Mouse (Mus musculus) hindbrain, embryonic 10.5 days (tissue): ENCODE data around the gene Tmem39b. TPM values are rescaled to one million over a fixed set of nuclear protein-coding genes. Genes with fewer than 3 reads are reported as not detected.
"Not testable (repeated sequence)": the region's sequence is repeated elsewhere in the genome, so short reads cannot be mapped to it uniquely, and the experiment has no call there.

Source experiments
- DNase-seq: peaks from one replicate; pipeline ENCODE4 v3.0.0-alpha.2; 2017; ENCODE audit warnings: low spot score
- H3K27ac ChIP-seq: fragments of 300-500 bp; sonication (generic); 2 replicates; pipeline ENCODE4 v1.5.1; 2016; ENCODE audit warnings: mild to moderate bottlenecking, moderate library complexity
- H3K27me3 ChIP-seq: fragments of 300-500 bp; sonication (generic); 2 replicates; pipeline ENCODE4 v1.6.1; 2016; ENCODE audit warnings: mild to moderate bottlenecking; ENCODE audit not compliant: poor library complexity, insufficient read depth, severe bottlenecking
- H3K36me3 ChIP-seq: fragments of 300-500 bp; sonication (generic); 2 replicates; pipeline ENCODE4 v1.6.1; 2016; ENCODE audit warnings: mild to moderate bottlenecking, moderate library complexity
- H3K4me1 ChIP-seq: fragments of 300-500 bp; sonication (generic); replicated peaks from 2 replicates; pipeline ENCODE4 v1.6.1; 2016; ENCODE audit warnings: mild to moderate bottlenecking
- H3K4me3 ChIP-seq: fragments of 300-500 bp; sonication (generic); 2 replicates; pipeline ENCODE4 v1.5.1; 2016; ENCODE audit warnings: mild to moderate bottlenecking, moderate library complexity
- H3K9me3 ChIP-seq: fragments of 300-500 bp; sonication (generic); 2 replicates; pipeline ENCODE4 v1.6.1; 2016; ENCODE audit warnings: mild to moderate bottlenecking, moderate library complexity
- WGBS: fragments of 180-500 bp; shearing (Covaris S2); methylation state at CpG from one replicate; pipeline ENCODE4 v1.1.7; 2016; 5-methylcytosine and 5-hydroxymethylcytosine counted together
- polyA plus RNA-seq: library from polyadenylated mRNA; unstranded; fragments of >200 nt; fragmentation: Nextera tagmentation; extraction: Ambion mirVana; gene quantifications from 2 replicates; pipeline ENCODE4 v1.2.1, GENCODE M21; 2016

The Tmem39b gene
- polyA plus RNA-seq, 1 experiment from 2014 or later = 24.1 TPM

DNA sequence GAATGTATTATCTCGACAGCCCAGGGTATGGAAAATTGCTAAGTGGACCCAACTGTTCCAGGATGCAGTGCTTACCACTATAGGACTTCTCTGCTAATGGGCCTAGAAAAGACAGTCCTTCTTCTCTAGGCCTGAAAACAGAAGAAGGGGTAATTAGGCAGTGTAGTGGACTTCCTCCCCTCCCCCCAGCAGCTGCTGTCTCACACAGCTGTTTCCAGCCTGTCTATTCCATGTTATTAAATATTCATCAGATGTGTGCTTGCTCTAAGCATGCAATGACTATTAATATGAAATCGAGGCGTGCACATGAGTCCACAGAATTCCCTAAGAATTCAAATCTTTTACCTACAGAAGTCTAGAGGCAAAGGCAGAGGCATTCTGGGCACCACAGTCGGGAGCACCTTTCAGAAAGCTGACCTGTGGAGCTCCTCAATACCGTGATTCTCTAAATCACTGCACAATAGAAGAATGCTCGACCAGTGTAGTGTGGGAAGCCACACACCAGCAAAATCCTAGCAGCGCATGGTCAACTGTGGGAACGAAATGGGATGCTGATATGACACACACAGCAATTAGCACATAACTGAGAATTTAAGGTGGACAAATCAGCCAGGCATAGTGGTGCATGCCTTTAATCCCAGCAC is 13.0 kb upstream of the Tmem39b start:
- peaks cover 100% of the 10 kb centered on the region for H3K36me3 ChIP-seq
- DNase-seq = peak; percentile 31

DNA sequence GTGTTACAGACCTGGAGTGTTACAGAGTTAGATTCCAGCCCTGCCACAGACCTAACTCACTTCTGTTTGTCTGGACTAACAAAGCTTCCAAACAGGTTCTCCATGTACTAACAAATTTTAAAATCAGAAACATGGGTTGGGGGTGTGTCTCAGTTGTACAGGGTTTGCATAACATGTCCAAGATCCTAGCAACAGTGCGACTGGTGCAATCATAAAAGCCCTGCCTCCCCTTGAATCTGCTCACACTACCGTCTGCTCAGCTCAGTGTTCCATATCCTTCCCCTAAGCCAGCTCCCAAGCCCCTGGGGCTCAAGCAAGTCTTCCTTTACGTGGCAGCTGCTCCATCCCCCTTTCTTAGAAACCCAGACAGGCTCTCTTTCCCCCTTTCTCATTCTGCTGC is 10.1 kb upstream of the Tmem39b start:
- Histone ChIP-seq H3K9me3 (no peaks in the 10 kb centered on the region), H3K36me3 (peaks cover 100% of the 10 kb centered on the region), H3K4me3 (no peak overlapping the region), H3K4me1 (peaks cover 18% of the 10 kb centered on the region), H3K27me3 (no peaks in the 10 kb centered on the region), H3K27ac (no peak overlapping the region)
- WGBS = 78% methylated on average over 3 of the region's 3 CpGs
- no peak for DNase-seq

More for the DNA sequence above, 13.0 kb upstream of the Tmem39b start:
- Histone ChIP-seq H3K4me1 (0 out of 2 replicates have a peak, but pooled peaks cover 4% of the 10 kb centered on the region), H3K4me3 (no peak overlapping the region), H3K9me3 (no peaks in the 10 kb centered on the region), H3K27ac (peak overlapping the region; percentile 53; the same call in 1 of the 2 replicates), H3K27me3 (no peaks in the 10 kb centered on the region)
- WGBS = 84% methylated on average over 8 of the region's 8 CpGs

DNA sequence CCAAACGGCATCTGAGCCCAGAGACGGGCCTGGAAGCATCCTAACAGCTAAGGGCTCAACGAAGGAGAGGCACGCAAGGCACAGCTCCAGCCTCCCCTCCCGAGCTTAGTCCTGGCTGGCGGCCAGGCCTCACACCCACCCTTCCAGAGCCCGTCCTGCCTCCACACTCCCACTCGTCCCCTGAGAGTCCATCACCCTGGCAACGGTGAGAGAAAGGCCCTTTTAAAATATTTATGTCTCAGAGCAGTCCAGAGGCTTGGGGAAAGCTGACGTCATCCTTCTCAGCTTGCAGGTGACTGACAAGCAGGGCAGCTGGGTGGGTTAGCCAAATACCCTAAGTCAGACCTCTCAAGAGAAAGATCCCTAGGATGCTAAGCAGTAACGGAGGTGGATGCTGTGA is 5.8 kb upstream of the Tmem39b start:
- Histone ChIP-seq H3K4me1 (peaks cover 16% of the 10 kb centered on the region), H3K9me3 (no peaks in the 10 kb centered on the region), H3K4me3 (no peak overlapping the region), H3K27me3 (no peaks in the 10 kb centered on the region), H3K36me3 (peaks cover 70% of the 10 kb centered on the region), H3K27ac (peak overlapping the region; percentile 80)
- peak; percentile 54 for DNase-seq
- 45% methylated on average over 11 of the region's 11 CpGs for WGBS

DNA sequence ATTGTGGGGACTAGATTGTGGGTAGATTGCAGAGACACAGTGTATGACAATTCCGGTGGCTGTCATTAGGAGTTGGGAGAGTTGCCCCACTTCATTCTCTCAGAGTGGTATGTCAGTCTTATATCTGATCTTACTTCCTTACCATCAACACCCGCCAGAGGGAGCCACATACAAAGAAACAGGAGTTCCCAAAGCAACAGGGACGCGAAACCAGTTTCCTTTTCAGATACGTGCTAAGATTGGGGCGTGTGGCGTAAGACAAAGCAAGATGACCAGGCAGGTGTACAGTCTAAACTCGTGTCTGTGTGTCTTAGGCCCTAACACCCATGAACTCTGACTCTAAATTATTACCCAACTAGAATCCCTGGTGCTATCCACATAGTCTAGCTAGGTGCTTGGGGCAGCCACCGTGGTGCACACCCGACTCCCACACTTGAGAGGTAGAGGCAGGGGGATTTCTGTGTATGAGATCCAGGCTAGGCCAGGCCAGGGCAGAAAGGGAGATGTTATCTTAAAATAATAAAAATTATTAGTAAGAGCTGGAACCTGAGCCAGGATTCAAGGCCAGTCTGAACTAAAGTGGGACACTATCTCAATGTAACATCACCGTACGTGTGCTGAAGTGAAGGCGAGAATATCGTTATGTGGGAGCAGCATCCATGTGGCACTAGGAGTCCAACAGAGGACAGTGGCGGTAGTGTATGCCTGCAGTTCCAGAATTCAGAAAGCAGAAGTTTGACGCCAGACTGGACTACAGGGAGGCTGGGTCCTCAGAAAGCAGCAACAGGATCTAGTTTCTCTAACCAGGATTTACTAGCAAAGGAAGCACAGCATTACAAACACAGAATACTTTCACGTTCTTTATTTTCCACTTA is 5.1 kb upstream of the Tmem39b start:
- no peak overlapping the region for H3K4me3 ChIP-seq
- H3K36me3 ChIP-seq = peaks cover 63% of the 10 kb centered on the region

DNA sequence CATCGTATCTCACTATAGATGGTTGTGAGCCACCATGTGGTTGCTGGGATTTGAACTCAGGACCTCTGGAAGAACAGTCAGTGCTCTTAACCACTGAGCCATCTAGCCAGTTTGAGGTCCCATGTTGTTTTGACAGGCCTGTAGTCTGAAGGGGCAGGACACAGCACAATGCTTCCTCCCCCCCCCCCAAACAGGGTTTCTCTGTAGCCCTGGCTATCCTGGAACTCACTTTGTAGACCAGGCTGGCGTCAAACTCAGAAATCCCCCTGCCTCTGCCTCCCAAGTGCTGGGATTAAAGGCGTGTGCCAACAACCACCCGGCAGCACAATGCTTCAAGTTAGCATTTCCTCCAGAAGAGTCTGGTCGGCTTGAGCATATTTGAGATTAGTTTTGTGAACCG is 4.0 kb upstream of the Tmem39b start:
- H3K4me3 ChIP-seq, H3K27ac ChIP-seq, H3K27me3 ChIP-seq, DNase-seq, H3K9me3 ChIP-seq: not testable (repeated sequence)
- 94% methylated on average over 6 of the region's 6 CpGs for WGBS
- Histone ChIP-seq H3K4me1 (peaks cover 27% of the 10 kb centered on the region), H3K36me3 (peaks cover 52% of the 10 kb centered on the region)

More for the DNA sequence above, 5.1 kb upstream of the Tmem39b start:
- peak overlapping the region; percentile 80 for H3K27ac ChIP-seq
- DNase-seq = peak; percentile 85
- no peaks in the 10 kb centered on the region for H3K9me3 ChIP-seq
- no peaks in the 10 kb centered on the region for H3K27me3 ChIP-seq
- H3K4me1 ChIP-seq = peaks cover 22% of the 10 kb centered on the region
- 62% methylated on average over 17 of the region's 17 CpGs for WGBS

DNA sequence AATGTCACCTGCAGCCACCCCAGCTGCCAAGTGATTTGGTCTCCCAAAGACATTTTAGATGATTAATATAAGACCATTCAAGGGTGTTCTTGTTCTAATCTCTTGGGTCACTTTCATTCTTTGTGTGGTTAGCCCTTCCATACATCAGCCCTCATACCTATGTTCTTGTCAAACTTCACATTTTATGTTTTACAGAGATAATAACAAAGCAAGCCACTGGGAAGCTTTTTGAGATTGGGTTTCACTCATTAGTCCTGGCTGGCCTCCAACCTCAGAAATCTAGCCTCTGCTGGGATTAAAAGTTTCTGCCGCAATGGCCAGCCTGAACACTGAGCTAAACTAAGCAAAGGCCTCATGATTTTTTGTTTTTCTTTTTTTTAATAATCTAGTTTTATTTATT is 3.6 kb upstream of the Tmem39b start:
- no peak overlapping the region for H3K27ac ChIP-seq
- WGBS = 92% methylated on average over 1 of the region's 1 CpGs
- no peak overlapping the region for H3K4me3 ChIP-seq
- no peaks in the 10 kb centered on the region for H3K27me3 ChIP-seq
- no peak for DNase-seq
- no peaks in the 10 kb centered on the region for H3K9me3 ChIP-seq
- peaks cover 48% of the 10 kb centered on the region for H3K36me3 ChIP-seq
- H3K4me1 ChIP-seq = peaks cover 32% of the 10 kb centered on the region

DNA sequence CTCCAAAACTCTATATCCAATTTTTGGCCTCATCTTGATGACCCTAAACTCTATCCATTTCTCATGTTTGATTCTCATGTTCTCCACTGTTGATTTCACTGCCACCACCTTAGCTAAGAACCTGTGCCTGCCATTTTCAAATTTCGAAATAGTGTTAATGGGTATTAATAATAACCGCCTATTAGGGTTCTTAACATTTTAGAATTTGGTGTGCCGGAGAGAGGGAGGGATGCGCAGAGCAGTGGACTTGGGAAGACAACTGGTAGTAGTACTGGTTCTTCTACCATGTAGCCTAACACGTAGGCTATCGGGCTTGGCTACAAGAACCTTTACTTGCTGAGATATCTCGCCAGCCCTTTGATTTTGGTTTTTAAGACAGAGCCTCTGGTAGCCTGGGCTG is 553 bp upstream of the Tmem39b start:
- no peaks in the 10 kb centered on the region for H3K27me3 ChIP-seq
- no peaks in the 10 kb centered on the region for H3K9me3 ChIP-seq
- peak overlapping the region; percentile 68 for H3K4me3 ChIP-seq
- H3K27ac ChIP-seq = peak overlapping the region; percentile 98
- peaks cover 27% of the 10 kb centered on the region for H3K4me1 ChIP-seq
- WGBS = 86% methylated on average over 7 of the region's 7 CpGs
- no peak for DNase-seq
- H3K36me3 ChIP-seq = peaks cover 39% of the 10 kb centered on the region

DNA sequence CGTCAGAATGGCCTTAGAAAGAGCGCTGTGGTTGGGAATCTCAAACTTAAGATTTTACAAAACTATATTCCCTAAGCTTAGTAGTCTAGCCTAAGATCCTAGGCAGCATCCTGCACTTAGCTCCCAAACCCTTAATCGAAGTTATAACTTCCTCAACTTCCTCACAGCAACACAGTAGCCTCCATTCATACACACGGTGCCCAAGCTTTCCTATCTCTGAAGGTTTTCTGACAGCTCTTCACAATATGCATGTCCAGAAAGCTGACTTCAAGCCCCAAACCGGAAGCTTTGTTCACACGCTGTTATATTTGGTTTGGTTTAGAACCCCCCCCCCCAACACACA is 852 bp downstream of the Tmem39b start:
- Histone ChIP-seq H3K9me3 (no peaks in the 10 kb centered on the region), H3K36me3 (peaks cover 39% of the 10 kb centered on the region), H3K27me3 (no peaks in the 10 kb centered on the region), H3K4me1 (peaks cover 21% of the 10 kb centered on the region), H3K27ac (peak overlapping the region; percentile 98), H3K4me3 (peak overlapping the region; percentile 68)
- 31% methylated on average over 6 of the region's 6 CpGs for WGBS
- DNase-seq = no peak

DNA sequence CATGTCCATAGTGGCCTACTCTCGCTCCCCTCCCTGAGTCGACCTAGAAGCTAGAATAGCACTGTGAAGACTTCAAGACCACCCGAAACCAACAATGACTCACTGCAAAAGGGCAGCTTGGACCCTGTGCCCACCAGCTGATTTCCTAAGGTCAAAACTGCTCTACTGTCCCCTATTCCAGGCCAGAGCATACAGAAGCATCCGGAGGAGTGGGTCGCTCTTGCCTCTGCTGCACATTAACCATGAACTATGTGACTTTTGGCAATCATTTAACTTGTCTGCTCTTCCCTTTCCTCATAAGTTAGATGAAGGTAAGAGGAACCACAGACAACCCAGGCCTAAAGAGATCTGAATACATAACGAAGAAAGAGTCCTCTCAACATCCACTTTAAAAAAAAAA is 12.1 kb downstream of the Tmem39b start:
- Histone ChIP-seq H3K27ac (no peak overlapping the region), H3K4me1 (no peaks in the 10 kb centered on the region), H3K36me3 (peaks cover 97% of the 10 kb centered on the region), H3K4me3 (no peak overlapping the region), H3K9me3 (no peaks in the 10 kb centered on the region), H3K27me3 (no peaks in the 10 kb centered on the region)
- DNase-seq = no peak
- 96% methylated on average over 6 of the region's 6 CpGs for WGBS

DNA sequence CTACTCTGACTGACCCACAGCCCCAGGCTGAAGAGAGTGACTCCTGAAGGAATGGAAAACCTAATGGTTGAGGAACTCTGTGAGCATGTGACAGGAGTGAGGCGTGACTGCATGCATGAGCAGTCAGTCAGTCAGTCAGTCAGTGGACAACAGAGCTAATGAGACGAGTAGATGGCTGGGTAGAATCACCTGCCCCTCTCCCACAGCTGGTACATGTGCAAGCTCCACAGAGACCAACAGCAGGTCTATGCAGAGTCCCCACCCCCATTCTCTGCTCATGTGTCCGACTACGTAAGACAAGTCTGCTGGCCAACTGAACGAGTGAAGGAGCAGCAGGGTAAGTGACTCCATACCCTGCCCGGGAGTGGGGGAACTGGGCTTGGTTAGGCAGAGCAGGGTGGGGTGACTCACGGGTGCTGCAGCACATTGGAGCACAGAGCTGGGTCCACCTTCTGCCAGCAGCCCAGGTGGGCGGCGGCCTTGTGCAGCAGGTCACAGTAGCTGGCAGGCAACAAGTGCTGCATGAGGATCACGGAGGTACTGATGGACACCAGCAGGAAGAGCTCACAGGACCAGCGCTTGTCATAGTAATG is 12.6 kb downstream of the Tmem39b start:
- H3K4me3 ChIP-seq = no peak overlapping the region
- WGBS = 89% methylated on average over 11 of the region's 11 CpGs
- no peaks in the 10 kb centered on the region for H3K27me3 ChIP-seq
- H3K4me1 ChIP-seq = no peaks in the 10 kb centered on the region
- H3K27ac ChIP-seq = no peak overlapping the region
- H3K36me3 ChIP-seq = peaks cover 95% of the 10 kb centered on the region
- no peak for DNase-seq
- H3K9me3 ChIP-seq = no peaks in the 10 kb centered on the region

DNA sequence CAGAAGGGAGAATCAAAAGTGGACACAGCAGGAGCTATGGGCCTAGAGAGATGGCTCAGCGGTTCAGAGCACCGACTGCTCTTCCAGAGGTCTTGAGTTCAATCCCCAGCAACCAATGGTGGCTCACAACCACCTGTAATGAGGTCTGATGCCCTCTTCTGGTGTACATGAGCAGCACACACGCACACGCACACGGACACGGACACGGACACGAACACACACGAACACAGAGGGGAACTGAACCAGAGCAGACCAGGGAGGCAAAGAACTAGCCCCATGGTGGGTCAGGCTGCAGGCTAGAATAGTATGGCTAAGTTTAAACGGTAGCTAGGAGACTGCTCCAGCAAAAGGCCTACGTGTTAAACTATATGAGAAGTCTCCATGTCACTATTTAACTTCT is 14.8 kb downstream of the Tmem39b start:
- Histone ChIP-seq H3K9me3 (no peaks in the 10 kb centered on the region), H3K27me3 (no peaks in the 10 kb centered on the region), H3K36me3 (peaks cover 96% of the 10 kb centered on the region), H3K27ac (no peak overlapping the region), H3K4me3 (no peak overlapping the region), H3K4me1 (no peaks in the 10 kb centered on the region)
- DNase-seq = no peak
- 94% methylated on average over 11 of the region's 11 CpGs for WGBS

DNA sequence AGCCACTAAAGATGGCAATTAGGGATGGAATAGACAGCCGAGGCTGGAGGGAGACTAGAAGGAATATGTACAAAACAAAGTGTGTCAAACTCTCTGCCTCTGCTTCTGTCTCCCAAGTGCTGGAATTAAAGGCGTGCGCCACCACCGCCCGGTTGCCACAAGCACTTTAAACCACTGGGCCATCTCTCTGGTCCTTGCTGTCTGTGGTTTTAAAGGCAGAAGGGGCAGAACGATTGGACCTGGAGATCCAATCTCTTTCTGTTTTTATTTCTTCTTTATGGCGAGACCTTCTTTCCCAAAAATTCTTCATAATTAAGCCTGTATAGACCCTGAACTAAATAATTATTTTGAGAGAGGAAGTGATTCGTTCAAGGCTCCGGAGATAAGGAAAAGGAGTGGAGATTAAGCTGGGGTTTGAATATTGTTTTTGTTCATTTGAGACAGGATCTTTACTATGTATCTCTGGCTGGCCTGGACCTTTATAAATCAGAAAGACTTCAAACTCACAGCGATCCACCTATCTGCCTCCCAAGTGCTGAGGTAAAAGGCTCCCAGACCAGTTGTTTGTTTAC is 23.7 kb downstream of the Tmem39b start:
- Histone ChIP-seq H3K4me1 (peaks cover 23% of the 10 kb centered on the region), H3K4me3 (peak overlapping the region; percentile 89), H3K36me3 (peaks cover 45% of the 10 kb centered on the region), H3K27ac (peak overlapping the region; percentile 94), H3K9me3 (no peaks in the 10 kb centered on the region), H3K27me3 (no peaks in the 10 kb centered on the region)
- WGBS = 10% methylated on average over 10 of the region's 10 CpGs
- DNase-seq = no peak
